Mouse (Mus musculus) sigmoid colon, adult 10 weeks (tissue): Measurements from ENCODE around the gene 9230102O04Rik. TPM values are rescaled to one million over a fixed set of nuclear protein-coding genes. Genes with fewer than 3 reads are reported as not detected.

Experiments
- polyA plus RNA-seq: library from polyadenylated mRNA; stranded (reverse); fragments of 350-450 nt; fragmentation: Illumina TruSeq; extraction: RNeasy Lipid Tissue Mini Kit (QIAGEN cat#74804); gene quantifications from one replicate; pipeline ENCODE4 v1.2.3, GENCODE M21; 2014; ENCODE audit warnings: low read depth, low replicate concordance

Gene 9230102O04Rik
- polyA plus RNA-seq = not detected

GRCm38 (mm10) chr2:9888913-9889650 lies at the start of gene 9230102O04Rik:
Gene 9230102O04Rik, minus strand, starts transcription at chr2:9889540.

GRCm38 (mm10) chr2:9889651-9890183 lies 377 bp upstream of the 9230102O04Rik start, which contains the start of gene Gata3:
Gene Gata3, minus strand, starts transcription at chr2:9890034.

DNA sequence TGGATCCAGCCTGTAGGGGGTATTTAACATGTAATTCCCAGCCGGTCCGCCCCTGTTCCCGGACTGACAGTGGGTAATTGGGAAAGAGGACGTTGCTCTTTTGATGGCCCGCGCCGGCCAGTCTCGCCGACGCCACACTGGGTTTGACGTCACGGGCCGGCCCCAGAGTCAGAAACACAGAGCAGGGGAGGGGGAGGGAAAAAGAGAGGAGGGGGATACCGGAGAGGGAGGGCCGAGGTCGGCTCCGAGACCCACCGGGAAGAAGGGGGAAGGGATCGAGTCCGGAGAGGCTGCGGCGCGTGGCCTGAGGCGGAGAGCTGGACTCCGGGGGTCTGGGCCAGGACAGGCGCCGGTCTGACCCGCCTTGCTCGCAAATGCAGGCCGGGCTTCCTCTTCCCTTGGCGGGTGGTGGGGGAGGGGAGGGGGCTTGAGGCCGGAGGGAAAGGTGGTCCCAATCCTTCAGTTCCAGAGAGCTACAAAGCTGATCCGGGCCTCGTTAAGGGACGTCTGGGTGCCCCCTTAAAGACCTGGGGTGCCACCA lies 8.2 kb downstream of the 9230102O04Rik start, which contains the start of gene 4930412O13Rik:
TSS of gene 4930412O13Rik (plus strand) at position 202 of the 541 bp plus-strand sequence.

Other genes with a start within 250 kb of the 9230102O04Rik start
- not detected for gene 4930412O13Rik, start 8.3 kb downstream of the 9230102O04Rik start, polyA plus RNA-seq
- gene Gata3, start 494 bp upstream of the 9230102O04Rik start, polyA plus RNA-seq = 0.54 TPM
- 6.9 TPM for gene Taf3, start 159.1 kb upstream of the 9230102O04Rik start, polyA plus RNA-seq
- 943 TPM for gene Atp5c1, start 191.0 kb upstream of the 9230102O04Rik start, polyA plus RNA-seq
- 35.8 TPM for gene Kin, start 191.1 kb upstream of the 9230102O04Rik start, polyA plus RNA-seq
- 15.9 TPM for gene Itih2, start 241.9 kb upstream of the 9230102O04Rik start, polyA plus RNA-seq